Mouse (Mus musculus): ENCODE measurements around the gene Olfr870. TPM values are rescaled to one million over a fixed set of nuclear protein-coding genes. Genes with fewer than 3 reads are reported as not detected.

Gene Olfr870
- polyA plus RNA-seq, 1 experiment from 2014 or later, result not detected

Other genes with a start within 250 kb of the Olfr870 start
- gene Olfr866, start 146.0 kb downstream of the Olfr870 start, polyA plus RNA-seq (2014; fragmentation: Nextera tagmentation; extraction: Ambion mirVana), result not detected in 2 replicates
- gene Olfr867, start 116.5 kb downstream of the Olfr870 start, polyA plus RNA-seq (2014; fragmentation: Nextera tagmentation; extraction: Ambion mirVana), result not detected in 2 replicates
- gene Olfr868, start 75.4 kb downstream of the Olfr870 start, polyA plus RNA-seq (2014; fragmentation: Nextera tagmentation; extraction: Ambion mirVana), result not detected in 2 replicates
- not detected in 2 replicates for gene Olfr869, start 45.0 kb downstream of the Olfr870 start, polyA plus RNA-seq (2014; fragmentation: Nextera tagmentation; extraction: Ambion mirVana)
- gene Olfr871, start 38.1 kb upstream of the Olfr870 start, polyA plus RNA-seq (2014; fragmentation: Nextera tagmentation; extraction: Ambion mirVana), result not detected in 2 replicates
- gene Olfr872, start 63.1 kb upstream of the Olfr870 start, polyA plus RNA-seq (2014; fragmentation: Nextera tagmentation; extraction: Ambion mirVana), result not detected in 2 replicates
- not detected in 2 replicates for gene Olfr39, start 108.3 kb upstream of the Olfr870 start, polyA plus RNA-seq (2014; fragmentation: Nextera tagmentation; extraction: Ambion mirVana)
- gene Olfr873, start 124.5 kb upstream of the Olfr870 start, polyA plus RNA-seq (2014; fragmentation: Nextera tagmentation; extraction: Ambion mirVana), result not detected in 2 replicates
- gene Olfr18, start 162.0 kb upstream of the Olfr870 start, polyA plus RNA-seq (2014; fragmentation: Nextera tagmentation; extraction: Ambion mirVana), result 0.13 TPM in 1 of 2 replicates, not detected in the other
- 38.6 and 43.5 TPM in 2 replicates for gene Zfp560, start 211.1 kb upstream of the Olfr870 start, polyA plus RNA-seq (2014; fragmentation: Nextera tagmentation; extraction: Ambion mirVana)

Measured in neural tube, embryonic 14.5 days (tissue).